Mouse (Mus musculus) leukemia stem cell, adult 10-12 weeks (primary cell): ENCODE data around the gene Olfr1128. TPM values are rescaled to one million over a fixed set of nuclear protein-coding genes. Genes with fewer than 3 reads are reported as not detected.

Experiments used
- polyA plus RNA-seq: library from polyadenylated mRNA; stranded (reverse); fragments of >175 nt; gene quantifications from 2 replicates; pipeline ENCODE4 v1.2.3, GENCODE M21; 2012; ENCODE audit warnings: low replicate concordance

The Olfr1128 gene
- polyA plus RNA-seq, result not detected in 2 replicates

GRCm38 (mm10) chr2:87545442-87545841, at the start of gene Olfr1128:
Olfr1128 (minus strand) TSS chr2:87545542.

GRCm38 (mm10) chr2:87573602-87574001, 28.3 kb upstream of the Olfr1128 start, which contains the start of gene Olfr1129:
Olfr1129 (plus strand) TSS chr2:87573902.

GRCm38 (mm10) chr2:87531496-87531895, 13.8 kb downstream of the Olfr1128 start, which contains the start of gene Olfr153:
Olfr153 (plus strand) TSS chr2:87531796.

GRCm38 (mm10) chr2:87506265-87506664, 39.1 kb downstream of the Olfr1128 start, which contains the start of gene Pramel6:
Pramel6 (plus strand) TSS chr2:87506565.

GRCm38 (mm10) chr2:87496993-87497392, 48.3 kb downstream of the Olfr1128 start, which contains the start of gene Pramel7:
Pramel7 (minus strand) TSS chr2:87497093.

Other genes starting within 250 kb of the Olfr1128 start
- 0.03 TPM in 1 of 2 replicates, not detected in the other for gene Olfr1118, start 238.0 kb downstream of the Olfr1128 start, polyA plus RNA-seq
- not detected in 2 replicates for gene Olfr1120, start 190.7 kb downstream of the Olfr1128 start, polyA plus RNA-seq
- gene Olfr1121, start 175.6 kb downstream of the Olfr1128 start, polyA plus RNA-seq, result not detected in 2 replicates
- gene Olfr1122, start 159.7 kb downstream of the Olfr1128 start, polyA plus RNA-seq, result not detected in 2 replicates
- not detected in 2 replicates for gene Olfr1123, start 128.9 kb downstream of the Olfr1128 start, polyA plus RNA-seq
- not detected in 2 replicates for gene Olfr1124, start 115.3 kb downstream of the Olfr1128 start, polyA plus RNA-seq
- gene Olfr1126, start 91.6 kb downstream of the Olfr1128 start, polyA plus RNA-seq, result not detected in 2 replicates
- gene Pramel7, start 48.4 kb downstream of the Olfr1128 start, polyA plus RNA-seq, result not detected in 2 replicates
- gene Pramel6, start 39.0 kb downstream of the Olfr1128 start, polyA plus RNA-seq, result not detected in 2 replicates
- not detected in 2 replicates for gene Olfr153, start 13.7 kb downstream of the Olfr1128 start, polyA plus RNA-seq
- gene Olfr1129, start 28.4 kb upstream of the Olfr1128 start, polyA plus RNA-seq, result not detected in 2 replicates
- gene Olfr1130, start 60.7 kb upstream of the Olfr1128 start, polyA plus RNA-seq, result 0.07 TPM in 1 of 2 replicates, not detected in the other
- gene Olfr1131, start 81.6 kb upstream of the Olfr1128 start, polyA plus RNA-seq, result not detected in 2 replicates
- not detected in 2 replicates for gene Olfr1132, start 92.0 kb upstream of the Olfr1128 start, polyA plus RNA-seq
- not detected in 2 replicates for gene Olfr1133, start 101.8 kb upstream of the Olfr1128 start, polyA plus RNA-seq
- not detected in 2 replicates for gene Olfr1134, start 112.9 kb upstream of the Olfr1128 start, polyA plus RNA-seq
- not detected in 2 replicates for gene Olfr1135, start 128.1 kb upstream of the Olfr1128 start, polyA plus RNA-seq
- not detected in 2 replicates for gene Olfr1136, start 148.4 kb upstream of the Olfr1128 start, polyA plus RNA-seq
- gene Olfr1137, start 167.6 kb upstream of the Olfr1128 start, polyA plus RNA-seq, result not detected in 2 replicates
- gene Olfr1138, start 194.4 kb upstream of the Olfr1128 start, polyA plus RNA-seq, result not detected in 2 replicates
- gene Olfr1140, start 198.2 kb upstream of the Olfr1128 start, polyA plus RNA-seq, result not detected in 2 replicates
- gene Olfr1141, start 208.4 kb upstream of the Olfr1128 start, polyA plus RNA-seq, result not detected in 2 replicates
- gene Olfr152, start 233.9 kb upstream of the Olfr1128 start, polyA plus RNA-seq, result not detected in 2 replicates